Mouse (Mus musculus): ENCODE results near the gene 4930518I15Rik. TPM values are rescaled to one million over a fixed set of nuclear protein-coding genes. Genes with fewer than 3 reads are reported as not detected.
"Not testable (repeated sequence)": the region's sequence is repeated elsewhere in the genome, so short reads cannot be mapped to it uniquely, and the experiment has no call there.

4930518I15Rik gene
- total and polyA plus RNA-seq, 2 experiments from 2014 or later, result 1.00 to 2.1 TPM

- Histone ChIP-seq H3K9ac (no peak overlapping the region), H3K36me3 (ENCODE audit: insufficient read depth) (no peaks in the 10 kb centered on the region; the same call in 1 of the 2 replicates), H3K9me3 (ENCODE audit: low read length) (no peaks in the 10 kb centered on the region), H3K4me3 (ENCODE audit: low read depth, low read length) (no peak overlapping the region), H3K4me1 (ENCODE audit: insufficient read depth) (no peaks in the 10 kb centered on the region), H3K27me3 (ENCODE audit: insufficient read depth, low read length) (no peaks in the 10 kb centered on the region), H3K4me2 (ENCODE audit: low read depth) (no peak overlapping the region), H3K27ac (ENCODE audit: low read depth, low read length) (no peak overlapping the region)
- WGBS, result 92% methylated on average over 1 of the region's 1 CpGs
- no peak for ATAC-seq
- TF ChIP-seq CTCF (IDR thresholded peaks at IDR 0.05; ENCODE audit: low read depth), result no peak
- no peak for DNase-seq
Observed at GRCm38 (mm10) chr2:156856311-156856710, 1.4 kb downstream of the 4930518I15Rik start.

- WGBS, result 34% methylated on average over 13 of the region's 13 CpGs
Observed at GRCm38 (mm10) chr2:156853999-156854771, 3.6 kb downstream of the 4930518I15Rik start.

GRCm38 (mm10) chr2:156853584-156853983 lies 4.2 kb downstream of the 4930518I15Rik start:
- not testable (repeated sequence) for DNase-seq; H3K36me3 ChIP-seq (ENCODE audit: insufficient read depth); H3K4me1 ChIP-seq (ENCODE audit: insufficient read depth); H3K9ac ChIP-seq; H3K9me3 ChIP-seq (ENCODE audit: low read length); H3K4me3 ChIP-seq (ENCODE audit: low read depth, low read length); H3K4me2 ChIP-seq (ENCODE audit: low read depth); H3K27ac ChIP-seq (ENCODE audit: low read depth, low read length); H3K27me3 ChIP-seq (ENCODE audit: insufficient read depth, low read length)
- WGBS, result 43% methylated on average over 8 of the region's 13 CpGs
- ATAC-seq, result peak; percentile 47; the same call in 1 of the 2 replicates

More at GRCm38 (mm10) chr2:156853999-156854771, 3.6 kb downstream of the 4930518I15Rik start:
- H3K4me3 ChIP-seq (ENCODE audit: low read depth, low read length); H3K36me3 ChIP-seq (ENCODE audit: insufficient read depth); H3K4me2 ChIP-seq (ENCODE audit: low read depth); H3K9ac ChIP-seq; H3K9me3 ChIP-seq (ENCODE audit: low read length); H3K27me3 ChIP-seq (ENCODE audit: insufficient read depth, low read length); H3K4me1 ChIP-seq (ENCODE audit: insufficient read depth): not testable (repeated sequence)
- peak; percentile 67 for ATAC-seq
- 0 out of 2 replicates have a peak overlapping the region, but pooled peaks have one; percentile 29 for H3K27ac ChIP-seq (ENCODE audit: low read depth, low read length)
- peak; percentile 74 for DNase-seq
- peak; percentile 64 for TF ChIP-seq CTCF (IDR thresholded peaks at IDR 0.05; ENCODE audit: low read depth)

GRCm38 (mm10) chr2:156850505-156850904 lies 7.2 kb downstream of the 4930518I15Rik start:
- no peaks in the 10 kb centered on the region for H3K9me3 ChIP-seq (ENCODE audit: low read length)
- H3K4me2 ChIP-seq (ENCODE audit: low read depth), result no peak overlapping the region
- no peak for TF ChIP-seq CTCF (IDR thresholded peaks at IDR 0.05; ENCODE audit: low read depth)
- H3K4me3 ChIP-seq (ENCODE audit: low read depth, low read length), result no peak overlapping the region
- no peak overlapping the region for H3K27ac ChIP-seq (ENCODE audit: low read depth, low read length)
- 91% methylated on average over 5 of the region's 5 CpGs for WGBS
- no peaks in the 10 kb centered on the region for H3K27me3 ChIP-seq (ENCODE audit: insufficient read depth, low read length)
- ATAC-seq, result no peak
- DNase-seq, result no peak
- H3K4me1 ChIP-seq (ENCODE audit: insufficient read depth), result no peaks in the 10 kb centered on the region
- no peaks in the 10 kb centered on the region; the same call in 1 of the 2 replicates for H3K36me3 ChIP-seq (ENCODE audit: insufficient read depth)
- H3K9ac ChIP-seq, result no peak overlapping the region

- TF ChIP-seq CTCF (IDR thresholded peaks at IDR 0.05; ENCODE audit: low read depth), result no peak
- Histone ChIP-seq H3K4me3 (ENCODE audit: low read depth, low read length) (no peak overlapping the region), H3K36me3 (ENCODE audit: insufficient read depth) (no peaks in the 10 kb centered on the region; the same call in 1 of the 2 replicates), H3K9me3 (ENCODE audit: low read length) (no peaks in the 10 kb centered on the region), H3K4me1 (ENCODE audit: insufficient read depth) (no peaks in the 10 kb centered on the region), H3K4me2 (ENCODE audit: low read depth) (no peak overlapping the region), H3K27me3 (ENCODE audit: insufficient read depth, low read length) (no peaks in the 10 kb centered on the region), H3K27ac (ENCODE audit: low read depth, low read length) (no peak overlapping the region), H3K9ac (no peak overlapping the region)
- 81% methylated on average over 6 of the region's 6 CpGs for WGBS
- no peak for ATAC-seq
- no peak for DNase-seq
Observed at GRCm38 (mm10) chr2:156848526-156849182, 9.1 kb downstream of the 4930518I15Rik start.

GRCm38 (mm10) chr2:156847653-156848052 lies 10.1 kb downstream of the 4930518I15Rik start:
- Histone ChIP-seq H3K36me3 (ENCODE audit: insufficient read depth) (no peaks in the 10 kb centered on the region; the same call in 1 of the 2 replicates), H3K27me3 (ENCODE audit: insufficient read depth, low read length) (no peaks in the 10 kb centered on the region), H3K9ac (no peak overlapping the region), H3K4me2 (ENCODE audit: low read depth) (no peak overlapping the region), H3K9me3 (ENCODE audit: low read length) (no peaks in the 10 kb centered on the region), H3K27ac (ENCODE audit: low read depth, low read length) (no peak overlapping the region), H3K4me1 (ENCODE audit: insufficient read depth) (no peaks in the 10 kb centered on the region), H3K4me3 (ENCODE audit: low read depth, low read length) (no peak overlapping the region)
- ATAC-seq (no peak), DNase-seq (no peak)
- TF ChIP-seq CTCF (IDR thresholded peaks at IDR 0.05; ENCODE audit: low read depth), result no peak
- WGBS, result 50% methylated on average over 6 of the region's 6 CpGs

- ATAC-seq (no peak), DNase-seq (no peak)
- TF ChIP-seq CTCF (IDR thresholded peaks at IDR 0.05; ENCODE audit: low read depth), result no peak
- Histone ChIP-seq H3K4me3 (ENCODE audit: low read depth, low read length) (no peak overlapping the region), H3K4me2 (ENCODE audit: low read depth) (no peak overlapping the region), H3K9me3 (ENCODE audit: low read length) (no peaks in the 10 kb centered on the region), H3K36me3 (ENCODE audit: insufficient read depth) (no peaks in the 10 kb centered on the region), H3K27me3 (ENCODE audit: insufficient read depth, low read length) (no peaks in the 10 kb centered on the region), H3K9ac (no peak overlapping the region), H3K27ac (ENCODE audit: low read depth, low read length) (no peak overlapping the region), H3K4me1 (ENCODE audit: insufficient read depth) (no peaks in the 10 kb centered on the region)
- 31% methylated on average over 10 of the region's 10 CpGs for WGBS
Observed at GRCm38 (mm10) chr2:156844715-156845114, 13.0 kb downstream of the 4930518I15Rik start.

Data from forebrain, postnatal 0 days (tissue).